Mouse (Mus musculus): ENCODE results near the gene Gale. TPM values are rescaled to one million over a fixed set of nuclear protein-coding genes. Genes with fewer than 3 reads are reported as not detected.

The Gale gene
- not detected for polyA plus RNA-seq (2014; fragmentation: Illumina TruSeq; extraction: RNeasy Lipid Tissue Mini Kit (QIAGEN cat#74804); ENCODE audit: low read depth, low replicate concordance)

DNA sequence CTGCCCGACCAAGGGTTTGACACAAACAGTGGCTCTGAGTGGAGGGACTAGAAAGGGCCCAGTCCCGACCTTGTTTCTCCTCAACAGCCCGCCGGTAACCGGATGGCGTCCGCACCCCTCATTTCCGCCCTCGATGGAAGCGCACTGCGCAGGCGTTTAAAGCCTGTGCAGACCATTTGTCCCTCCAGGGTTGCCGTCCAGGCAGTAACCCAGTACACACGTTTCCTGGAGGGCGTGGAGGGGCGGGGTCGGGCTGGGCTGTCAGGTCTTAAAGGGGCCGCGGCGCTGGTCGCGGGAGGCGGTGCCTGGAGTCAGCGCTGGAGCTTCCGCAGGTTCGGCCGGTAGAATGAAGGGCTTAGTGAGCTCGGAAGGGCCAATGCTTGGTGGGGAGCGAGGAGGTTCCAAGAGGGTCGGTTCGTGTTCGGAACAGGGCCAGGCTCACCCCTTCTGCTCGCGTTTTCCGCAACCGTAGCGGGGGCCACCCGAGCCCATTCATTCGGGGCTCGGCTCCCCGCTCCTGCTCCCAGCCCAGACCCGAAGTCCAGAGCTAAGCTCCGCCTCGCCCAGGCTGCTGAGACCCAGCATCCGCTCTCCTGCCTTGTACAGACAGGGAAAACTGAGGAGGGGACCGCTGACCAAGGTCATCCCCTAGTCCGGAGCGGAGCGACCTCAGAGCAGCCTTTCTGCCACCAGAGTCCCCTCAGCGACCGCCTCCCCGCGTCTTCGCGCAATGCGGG is at the start of gene Gale:
Gene Gale, plus strand, starts transcription at position 271 of the 737 bp plus-strand sequence.

DNA sequence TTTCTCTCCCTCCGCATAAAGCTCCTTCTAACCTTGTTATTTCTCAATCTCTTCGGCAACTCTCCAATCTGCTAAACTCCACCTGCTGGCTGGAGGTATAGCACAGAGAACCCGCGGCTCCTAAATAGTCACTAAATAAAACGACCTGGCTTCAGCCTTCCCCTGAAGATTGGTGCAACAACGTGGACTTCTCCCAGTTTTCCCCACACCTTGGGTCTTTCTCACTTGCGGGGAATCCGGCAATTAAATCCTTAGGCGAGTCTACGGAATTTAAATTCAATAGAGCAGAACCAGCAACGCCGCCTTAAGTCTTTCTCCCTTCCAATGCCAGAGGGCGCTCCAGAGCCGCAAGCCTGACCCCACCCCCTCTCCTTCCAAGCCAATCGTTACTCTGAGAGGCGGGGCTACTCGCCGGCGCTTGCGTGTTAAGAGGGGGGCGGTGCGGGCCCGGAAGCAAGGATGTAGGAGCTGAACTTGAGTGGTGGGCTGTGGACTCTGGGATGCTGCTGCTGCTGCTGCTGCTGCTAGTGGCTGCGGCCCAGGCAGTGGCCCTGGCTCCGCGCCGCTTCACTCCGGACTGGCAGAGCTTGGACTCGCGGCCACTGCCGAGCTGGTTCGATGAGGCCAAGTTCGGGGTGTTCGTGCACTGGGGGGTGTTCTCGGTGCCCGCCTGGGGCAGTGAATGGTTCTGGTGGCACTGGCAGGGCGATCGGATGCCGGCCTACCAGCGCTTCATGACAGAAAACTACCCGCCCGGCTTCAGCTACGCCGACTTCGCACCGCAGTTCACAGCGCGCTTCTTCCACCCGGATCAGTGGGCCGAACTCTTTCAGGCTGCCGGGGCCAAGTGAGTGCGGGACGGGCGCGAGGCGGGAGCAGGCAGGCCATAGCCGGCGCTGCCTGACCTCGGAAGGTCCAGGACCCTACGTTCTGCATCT is 43.0 kb upstream of the Gale start, which contains the start of gene Fuca1:
Gene Fuca1, plus strand, starts transcription at position 432 of the 938 bp plus-strand sequence.

DNA sequence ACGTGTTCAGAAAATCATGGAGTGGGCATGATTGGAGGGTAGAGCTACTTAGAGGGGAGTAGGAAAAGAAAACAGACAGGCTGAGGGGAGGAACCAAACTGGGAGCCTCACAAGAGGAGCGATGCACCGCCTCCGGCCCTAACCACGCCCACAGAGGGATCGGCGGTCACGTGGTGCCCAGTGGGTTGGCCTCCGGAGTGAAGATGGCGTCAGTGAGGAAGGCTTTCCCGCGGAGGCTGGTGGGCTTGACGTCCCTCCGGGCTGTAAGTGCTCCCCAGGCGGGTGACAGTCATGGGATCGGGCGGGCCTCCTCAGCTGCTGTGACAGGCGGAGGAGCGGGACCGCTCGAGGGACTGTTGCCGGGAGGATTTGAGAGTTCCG is 17.3 kb upstream of the Gale start, which contains the start of gene Hmgcl:
Gene Hmgcl, plus strand, starts transcription at position 171 of the 381 bp plus-strand sequence.

DNA sequence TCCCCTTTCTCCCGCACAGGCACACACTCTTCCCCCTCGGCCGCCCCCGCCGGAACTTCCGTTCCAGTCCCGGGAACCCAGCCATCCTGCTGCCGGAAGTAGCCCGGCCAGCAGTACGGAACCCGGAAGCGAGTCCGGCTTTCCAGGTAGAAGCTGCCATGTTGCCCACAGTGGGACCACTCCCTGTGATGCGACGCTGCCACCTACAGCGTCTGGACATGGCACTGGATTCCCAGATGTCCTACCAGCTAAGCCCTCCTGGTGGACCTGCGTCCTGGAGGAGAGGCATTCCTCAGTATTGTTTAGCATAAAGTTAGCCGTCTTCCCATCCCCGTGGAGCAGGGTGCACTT is 9.0 kb downstream of the Gale start, which contains the start of gene Lypla2:
Gene Lypla2, minus strand, starts transcription at position 71 of the 351 bp plus-strand sequence.

DNA sequence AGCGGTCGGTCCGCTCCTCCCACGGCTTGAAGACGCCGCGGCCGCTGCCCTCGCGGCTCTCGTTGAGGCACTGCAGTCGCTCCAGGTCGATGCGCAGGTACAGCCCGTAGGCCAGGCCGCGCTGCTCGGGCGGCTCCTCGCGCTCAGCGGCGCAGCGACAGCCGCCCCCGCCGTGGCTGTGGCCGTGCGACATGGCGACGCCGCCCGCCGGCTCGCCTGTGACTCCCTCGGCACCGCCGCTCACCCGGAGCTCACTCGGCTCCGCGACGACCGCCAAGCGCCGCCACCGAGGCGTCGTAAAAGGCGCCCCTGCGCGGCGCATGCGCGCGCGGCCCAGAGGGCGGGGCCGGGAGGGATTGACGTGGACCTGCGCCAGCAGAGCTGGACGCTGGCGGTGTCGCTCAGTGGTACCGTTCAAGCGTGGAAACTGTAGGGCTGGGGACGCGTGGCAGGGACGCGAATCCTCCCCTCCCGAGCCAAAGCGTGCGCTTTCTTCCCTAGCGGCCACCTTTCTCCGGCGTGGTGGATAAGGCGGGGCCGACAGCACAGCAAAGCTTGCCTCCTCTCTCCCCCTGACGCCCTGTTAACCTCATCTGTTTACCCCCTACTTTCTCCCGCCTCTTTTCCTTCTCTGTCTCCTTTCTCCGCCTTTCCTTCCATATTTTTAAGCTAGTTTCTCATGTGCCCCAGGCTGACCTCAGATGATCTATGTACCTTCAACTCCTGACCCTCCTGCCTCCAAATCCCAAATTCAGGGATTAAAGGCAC is 23.6 kb downstream of the Gale start, which contains the start of gene Pithd1:
Gene Pithd1, minus strand, starts transcription at position 322 of the 768 bp plus-strand sequence.

Other genes starting within 250 kb of the Gale start
- 0.32 TPM for gene Il22ra1, start 235.6 kb upstream of the Gale start, polyA plus RNA-seq (2014; fragmentation: Illumina TruSeq; extraction: RNeasy Lipid Tissue Mini Kit (QIAGEN cat#74804); ENCODE audit: low read depth, low replicate concordance)
- gene Myom3, start 204.0 kb upstream of the Gale start, polyA plus RNA-seq (2014; fragmentation: Illumina TruSeq; extraction: RNeasy Lipid Tissue Mini Kit (QIAGEN cat#74804); ENCODE audit: low read depth, low replicate concordance): 0.16 TPM
- gene Srsf10, start 108.0 kb upstream of the Gale start, polyA plus RNA-seq (2014; fragmentation: Illumina TruSeq; extraction: RNeasy Lipid Tissue Mini Kit (QIAGEN cat#74804); ENCODE audit: low read depth, low replicate concordance): 166 TPM
- 303 TPM for gene Pnrc2, start 89.9 kb upstream of the Gale start, polyA plus RNA-seq (2014; fragmentation: Illumina TruSeq; extraction: RNeasy Lipid Tissue Mini Kit (QIAGEN cat#74804); ENCODE audit: low read depth, low replicate concordance)
- 0.49 TPM for gene Cnr2, start 68.3 kb upstream of the Gale start, polyA plus RNA-seq (2014; fragmentation: Illumina TruSeq; extraction: RNeasy Lipid Tissue Mini Kit (QIAGEN cat#74804); ENCODE audit: low read depth, low replicate concordance)
- 27.0 TPM for gene Fuca1, start 43.0 kb upstream of the Gale start, polyA plus RNA-seq (2014; fragmentation: Illumina TruSeq; extraction: RNeasy Lipid Tissue Mini Kit (QIAGEN cat#74804); ENCODE audit: low read depth, low replicate concordance)
- gene Hmgcl, start 17.3 kb upstream of the Gale start, polyA plus RNA-seq (2014; fragmentation: Illumina TruSeq; extraction: RNeasy Lipid Tissue Mini Kit (QIAGEN cat#74804); ENCODE audit: low read depth, low replicate concordance): 23.5 TPM
- 0.49 TPM for gene Lypla2, start 8.9 kb downstream of the Gale start, polyA plus RNA-seq (2014; fragmentation: Illumina TruSeq; extraction: RNeasy Lipid Tissue Mini Kit (QIAGEN cat#74804); ENCODE audit: low read depth, low replicate concordance)
- 23.6 TPM for gene Pithd1, start 23.5 kb downstream of the Gale start, polyA plus RNA-seq (2014; fragmentation: Illumina TruSeq; extraction: RNeasy Lipid Tissue Mini Kit (QIAGEN cat#74804); ENCODE audit: low read depth, low replicate concordance)
- gene Eloa, start 58.0 kb downstream of the Gale start, polyA plus RNA-seq (2014; fragmentation: Illumina TruSeq; extraction: RNeasy Lipid Tissue Mini Kit (QIAGEN cat#74804); ENCODE audit: low read depth, low replicate concordance): 17.1 TPM
- gene Rpl11, start 89.7 kb downstream of the Gale start, polyA plus RNA-seq (2014; fragmentation: Illumina TruSeq; extraction: RNeasy Lipid Tissue Mini Kit (QIAGEN cat#74804); ENCODE audit: low read depth, low replicate concordance): 235 TPM
- gene Id3, start 179.8 kb downstream of the Gale start, polyA plus RNA-seq (2014; fragmentation: Illumina TruSeq; extraction: RNeasy Lipid Tissue Mini Kit (QIAGEN cat#74804); ENCODE audit: low read depth, low replicate concordance): 8.2 TPM
- 0.28 TPM for gene E2f2, start 208.7 kb downstream of the Gale start, polyA plus RNA-seq (2014; fragmentation: Illumina TruSeq; extraction: RNeasy Lipid Tissue Mini Kit (QIAGEN cat#74804); ENCODE audit: low read depth, low replicate concordance)
- gene Asap3, start 242.6 kb downstream of the Gale start, polyA plus RNA-seq (2014; fragmentation: Illumina TruSeq; extraction: RNeasy Lipid Tissue Mini Kit (QIAGEN cat#74804); ENCODE audit: low read depth, low replicate concordance): 0.77 TPM